ENCODE assay signal across 31 mouse cellular contexts in the genomic region with DNA sequence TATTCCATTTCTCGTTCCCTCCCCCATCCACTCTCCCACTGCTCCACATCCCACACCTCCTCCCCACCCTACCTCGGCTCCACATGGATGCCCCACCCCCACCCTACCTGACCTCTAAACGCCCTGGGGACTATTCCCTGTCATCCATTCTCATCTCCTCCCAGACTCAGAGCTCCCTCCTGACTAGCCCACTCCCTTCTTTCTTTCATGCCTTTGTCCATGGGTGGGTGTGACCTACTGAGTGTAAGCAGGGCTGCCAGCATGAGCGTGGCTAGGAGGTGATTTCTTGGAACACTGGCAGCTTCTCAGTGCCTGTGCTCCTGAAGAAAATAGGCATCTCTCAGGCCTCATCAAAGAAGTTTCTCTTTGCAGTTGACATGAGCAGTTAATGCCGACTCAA. TPM values are rescaled to one million over a fixed set of nuclear protein-coding genes. Genes with fewer than 3 reads are reported as not detected.
"Had no signal": no experiment of that assay in that cellular context is flagged by ENCODE, and none has a peak within 500 bp of the region (broad histone marks: within the 10 kb centered on the region; RNA-seq: fewer than 3 reads in every experiment).

No protein-coding gene starts in this region.

- ATAC-seq: hindbrain, postnatal 0 days; intestine, embryonic 15.5 days; intestine, postnatal 0 days; liver, embryonic 12.5 days had no signal

- DNase-seq: gastrocnemius, postnatal 14 days; gastrocnemius, postnatal 36 days; heart, adult 11 months; heart, adult 2 months; heart, postnatal 14 days; heart, postnatal 36 days; kidney, adult 18-20 months; kidney, adult 8-10 months; kidney, postnatal 10 days; kidney, postnatal 25 days; kidney, postnatal 4 days; left cerebral cortex, postnatal 4 days had no signal

RNA-seq across cellular contexts. Expression of a gene that starts 1.7 kb away (rescaled TPM):
- polyA plus RNA-seq: gonadal fat pad, adult 2 months; heart, adult 2 months; heart, embryonic 11.5 days; heart, embryonic 13.5 days; heart, embryonic 15.5 days; heart, postnatal 0 days; hindbrain, embryonic 11.5 days; hindbrain, embryonic 13.5 days; hindbrain, embryonic 15.5 days; hindbrain, postnatal 0 days; intestine, embryonic 15.5 days; intestine, postnatal 0 days; kidney, embryonic 14.5 days; kidney, embryonic 16.5 days; limb, embryonic 11.5 days; limb, embryonic 13.5 days; limb, embryonic 15.5 days; liver, adult 2 months; liver, embryonic 12.5 days; liver, embryonic 14.5 days had no signal

RNA-seq across cellular contexts. Expression of a gene that starts 7.0 kb away (rescaled TPM):
- polyA plus RNA-seq: gonadal fat pad, adult 2 months; heart, adult 2 months; heart, embryonic 11.5 days; heart, embryonic 13.5 days; heart, embryonic 15.5 days; heart, postnatal 0 days; hindbrain, embryonic 11.5 days; hindbrain, embryonic 13.5 days; hindbrain, embryonic 15.5 days; hindbrain, postnatal 0 days; intestine, embryonic 15.5 days; intestine, postnatal 0 days; kidney, embryonic 14.5 days; kidney, embryonic 16.5 days; limb, embryonic 11.5 days; limb, embryonic 13.5 days; limb, embryonic 15.5 days; liver, adult 2 months; liver, embryonic 12.5 days; liver, embryonic 14.5 days had no signal

RNA-seq across cellular contexts. Expression of a gene that starts 8.7 kb away (rescaled TPM):
- polyA plus RNA-seq: gonadal fat pad, adult 2 months; heart, adult 2 months; heart, embryonic 11.5 days; heart, embryonic 13.5 days; heart, embryonic 15.5 days; heart, postnatal 0 days; hindbrain, embryonic 11.5 days; hindbrain, embryonic 13.5 days; hindbrain, embryonic 15.5 days; hindbrain, postnatal 0 days; intestine, embryonic 15.5 days; intestine, postnatal 0 days; kidney, embryonic 14.5 days; kidney, embryonic 16.5 days; limb, embryonic 11.5 days; limb, embryonic 13.5 days; limb, embryonic 15.5 days; liver, adult 2 months; liver, embryonic 12.5 days; liver, embryonic 14.5 days had no signal

RNA-seq across cellular contexts. Expression of a gene that starts 13.2 kb away (rescaled TPM):
- polyA plus RNA-seq: gonadal fat pad, adult 2 months; heart, adult 2 months; heart, embryonic 11.5 days; heart, embryonic 13.5 days; heart, embryonic 15.5 days; heart, postnatal 0 days; hindbrain, embryonic 11.5 days; hindbrain, embryonic 13.5 days; hindbrain, embryonic 15.5 days; hindbrain, postnatal 0 days; intestine, embryonic 15.5 days; intestine, postnatal 0 days; kidney, embryonic 14.5 days; kidney, embryonic 16.5 days; limb, embryonic 11.5 days; limb, embryonic 13.5 days; limb, embryonic 15.5 days; liver, adult 2 months; liver, embryonic 12.5 days; liver, embryonic 14.5 days had no signal

RNA-seq across cellular contexts. Expression of a gene that starts 22.2 kb away (rescaled TPM):
- polyA plus RNA-seq: gonadal fat pad, adult 2 months; heart, adult 2 months; heart, embryonic 11.5 days; heart, embryonic 13.5 days; heart, embryonic 15.5 days; heart, postnatal 0 days; hindbrain, embryonic 11.5 days; hindbrain, embryonic 13.5 days; hindbrain, embryonic 15.5 days; hindbrain, postnatal 0 days; intestine, embryonic 15.5 days; intestine, postnatal 0 days; kidney, embryonic 14.5 days; kidney, embryonic 16.5 days; limb, embryonic 11.5 days; limb, embryonic 13.5 days; limb, embryonic 15.5 days; liver, adult 2 months; liver, embryonic 12.5 days; liver, embryonic 14.5 days had no signal
